Mouse (Mus musculus): ENCODE results near the gene Tet2. TPM values are rescaled to one million over a fixed set of nuclear protein-coding genes. Genes with fewer than 3 reads are reported as not detected.

Tet2 gene
- polyA plus RNA-seq, 1 experiment, result 59.1 TPM

DNA sequence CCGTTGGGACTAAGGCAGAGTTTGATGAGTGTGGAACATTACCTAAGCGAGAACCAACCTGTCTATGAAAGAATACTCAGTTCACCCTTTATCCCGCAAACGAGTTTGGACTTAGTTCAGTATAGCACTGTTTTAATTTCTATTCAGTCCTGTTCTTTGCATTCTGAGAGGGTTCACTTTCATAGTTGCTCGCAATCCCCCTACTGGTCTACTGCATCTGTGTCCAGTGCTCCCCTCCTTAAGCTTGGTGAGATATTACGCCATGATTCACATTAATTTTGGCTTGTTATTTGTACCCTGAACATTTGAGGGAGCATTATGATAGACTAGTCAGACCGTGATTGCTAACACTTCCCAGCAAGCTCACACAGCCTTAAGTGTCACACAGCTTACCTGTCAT lies 76.1 kb downstream of the Tet2 start:
- Histone ChIP-seq H3K4me3 (ENCODE audit: low read depth, low read length) (no peak overlapping the region), H3K4me1 (ENCODE audit: control insufficient read depth, insufficient read depth, low read length) (no peaks in the 10 kb centered on the region), H3K27me3 (ENCODE audit: control insufficient read depth, insufficient read depth, low read length, poor library complexity, severe bottlenecking) (no peaks in the 10 kb centered on the region), H3K36me3 (ENCODE audit: control insufficient read depth, insufficient read depth, low read length, poor library complexity, severe bottlenecking) (peaks cover 79% of the 10 kb centered on the region), H3K9me3 (replicated peaks; ENCODE audit: control insufficient read depth, insufficient read depth, low read length, poor library complexity, severe bottlenecking) (no peaks in the 10 kb centered on the region), H3K9ac (ENCODE audit: low read depth, poor library complexity, severe bottlenecking) (no peak overlapping the region), H3K27ac (ENCODE audit: insufficient read depth, low read length) (no peak overlapping the region)
- no peak for TF ChIP-seq CTCF (IDR thresholded peaks at IDR 0.05; ENCODE audit: low read depth, low read length)

DNA sequence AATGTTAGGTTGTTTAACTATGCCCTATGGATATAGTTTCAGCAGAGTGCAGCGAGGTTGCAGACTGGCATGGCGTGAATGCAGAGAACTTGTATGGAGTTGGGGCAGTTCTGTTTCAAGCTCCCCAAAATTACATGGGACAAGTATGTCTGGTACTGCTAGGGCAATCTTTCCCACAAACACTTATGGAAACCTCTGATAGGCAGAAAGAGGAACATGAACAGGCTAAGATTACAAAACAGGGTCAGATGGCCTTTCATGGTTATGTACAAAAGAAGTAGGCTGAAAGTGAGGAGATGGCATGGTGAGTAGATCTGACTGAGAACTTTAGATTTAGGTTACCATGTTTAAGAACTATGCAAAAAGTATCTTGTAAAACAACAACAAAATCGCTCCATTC lies 81.7 kb downstream of the Tet2 start:
- H3K9me3 ChIP-seq (replicated peaks; ENCODE audit: control insufficient read depth, insufficient read depth, low read length, poor library complexity, severe bottlenecking), result no peaks in the 10 kb centered on the region
- peaks cover 36% of the 10 kb centered on the region for H3K36me3 ChIP-seq (ENCODE audit: control insufficient read depth, insufficient read depth, low read length, poor library complexity, severe bottlenecking)
- no peak overlapping the region for H3K9ac ChIP-seq (ENCODE audit: low read depth, poor library complexity, severe bottlenecking)
- TF ChIP-seq POLR2A (IDR thresholded peaks at IDR 0.05; ENCODE audit: insufficient read depth, low read length), result no peak
- TF ChIP-seq CTCF (IDR thresholded peaks at IDR 0.05; ENCODE audit: low read depth, low read length), result no peak
- TF ChIP-seq EP300 (IDR thresholded peaks at IDR 0.05; ENCODE audit: insufficient read depth, low read depth, low read length), result no peak
- no peaks in the 10 kb centered on the region for H3K27me3 ChIP-seq (ENCODE audit: control insufficient read depth, insufficient read depth, low read length, poor library complexity, severe bottlenecking)
- no peak overlapping the region for H3K4me3 ChIP-seq (ENCODE audit: low read depth, low read length)
- no peak overlapping the region for H3K27ac ChIP-seq (ENCODE audit: insufficient read depth, low read length)
- H3K4me1 ChIP-seq (ENCODE audit: control insufficient read depth, insufficient read depth, low read length), result no peaks in the 10 kb centered on the region

DNA sequence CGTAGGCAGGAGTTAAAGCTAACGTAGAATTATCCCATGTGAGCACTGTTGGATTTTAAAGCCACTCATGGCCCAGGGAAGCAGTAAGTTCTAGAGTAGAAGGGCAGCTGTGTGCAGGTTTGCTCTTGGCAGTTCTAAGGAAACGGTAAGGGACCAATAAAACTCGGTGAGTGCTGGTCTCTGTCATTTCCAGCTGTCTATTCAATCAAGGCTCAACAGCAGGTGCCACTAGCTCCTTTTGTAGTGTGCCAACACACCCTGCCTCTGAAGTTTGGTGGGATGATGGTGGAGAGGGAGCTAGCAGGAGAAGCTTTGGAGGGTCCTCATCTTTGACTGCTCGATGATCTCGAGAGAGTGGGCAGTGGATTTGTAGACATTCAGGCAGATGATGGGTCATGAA lies 82.5 kb downstream of the Tet2 start:
- no peaks in the 10 kb centered on the region for H3K27me3 ChIP-seq (ENCODE audit: control insufficient read depth, insufficient read depth, low read length, poor library complexity, severe bottlenecking)
- H3K9me3 ChIP-seq (replicated peaks; ENCODE audit: control insufficient read depth, insufficient read depth, low read length, poor library complexity, severe bottlenecking), result no peaks in the 10 kb centered on the region
- no peaks in the 10 kb centered on the region for H3K4me1 ChIP-seq (ENCODE audit: control insufficient read depth, insufficient read depth, low read length)
- no peak overlapping the region for H3K4me3 ChIP-seq (ENCODE audit: low read depth, low read length)
- H3K36me3 ChIP-seq (ENCODE audit: control insufficient read depth, insufficient read depth, low read length, poor library complexity, severe bottlenecking), result peaks cover 29% of the 10 kb centered on the region
- H3K27ac ChIP-seq (ENCODE audit: insufficient read depth, low read length), result no peak overlapping the region
- no peak overlapping the region for H3K9ac ChIP-seq (ENCODE audit: low read depth, poor library complexity, severe bottlenecking)
- TF ChIP-seq POLR2A (IDR thresholded peaks at IDR 0.05; ENCODE audit: insufficient read depth, low read length) (no peak), EP300 (IDR thresholded peaks at IDR 0.05; ENCODE audit: insufficient read depth, low read depth, low read length) (no peak), CTCF (IDR thresholded peaks at IDR 0.05; ENCODE audit: low read depth, low read length) (no peak)

DNA sequence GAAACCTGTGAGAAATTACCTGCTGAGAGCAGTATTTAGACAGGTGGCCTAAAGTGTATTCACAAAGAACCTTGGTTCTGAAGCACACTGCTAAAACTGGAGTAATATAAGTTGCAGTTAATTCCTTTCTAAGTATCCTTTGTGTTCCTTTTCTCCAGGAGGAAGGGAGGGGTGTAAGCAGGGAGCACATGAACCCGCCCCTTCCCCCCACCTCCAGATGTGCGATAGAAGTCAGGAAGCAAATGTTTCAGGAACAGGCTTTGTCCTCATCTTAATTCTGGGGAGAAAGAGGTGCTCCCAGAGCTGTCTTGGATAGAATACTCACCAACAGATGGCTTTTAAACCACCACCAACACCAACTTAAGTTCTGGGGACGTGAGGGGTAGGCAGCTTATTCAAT lies 82.9 kb downstream of the Tet2 start:
- TF ChIP-seq EP300 (IDR thresholded peaks at IDR 0.05; ENCODE audit: insufficient read depth, low read depth, low read length) (no peak), CTCF (IDR thresholded peaks at IDR 0.05; ENCODE audit: low read depth, low read length) (no peak), POLR2A (IDR thresholded peaks at IDR 0.05; ENCODE audit: insufficient read depth, low read length) (no peak)
- Histone ChIP-seq H3K9me3 (replicated peaks; ENCODE audit: control insufficient read depth, insufficient read depth, low read length, poor library complexity, severe bottlenecking) (no peaks in the 10 kb centered on the region), H3K27me3 (ENCODE audit: control insufficient read depth, insufficient read depth, low read length, poor library complexity, severe bottlenecking) (no peaks in the 10 kb centered on the region), H3K36me3 (ENCODE audit: control insufficient read depth, insufficient read depth, low read length, poor library complexity, severe bottlenecking) (peaks cover 25% of the 10 kb centered on the region), H3K27ac (ENCODE audit: insufficient read depth, low read length) (no peak overlapping the region), H3K4me1 (ENCODE audit: control insufficient read depth, insufficient read depth, low read length) (no peaks in the 10 kb centered on the region), H3K4me3 (ENCODE audit: low read depth, low read length) (no peak overlapping the region), H3K9ac (ENCODE audit: low read depth, poor library complexity, severe bottlenecking) (no peak overlapping the region)

DNA sequence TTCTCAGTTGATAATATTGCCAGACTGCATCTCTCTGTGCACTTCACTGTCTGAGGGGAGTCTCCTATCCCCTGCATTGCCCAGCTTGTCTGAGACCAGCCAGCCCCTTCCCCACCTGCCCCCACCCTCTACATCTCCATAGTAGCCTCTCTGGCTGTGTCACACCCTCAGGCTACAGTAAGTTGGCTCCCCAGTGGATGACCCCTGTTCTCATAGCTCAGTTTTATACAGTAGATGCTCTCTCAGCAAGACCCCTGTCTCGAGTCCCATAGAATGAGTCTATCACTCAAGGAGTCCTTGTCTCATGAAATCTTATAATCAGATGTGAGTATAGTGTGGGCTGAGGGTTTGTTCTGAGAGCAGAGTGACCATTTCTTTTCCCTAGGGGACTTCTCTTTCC lies 85.8 kb downstream of the Tet2 start:
- no peaks in the 10 kb centered on the region for H3K9me3 ChIP-seq (replicated peaks; ENCODE audit: control insufficient read depth, insufficient read depth, low read length, poor library complexity, severe bottlenecking)
- H3K27me3 ChIP-seq (ENCODE audit: control insufficient read depth, insufficient read depth, low read length, poor library complexity, severe bottlenecking), result no peaks in the 10 kb centered on the region
- no peak overlapping the region for H3K9ac ChIP-seq (ENCODE audit: low read depth, poor library complexity, severe bottlenecking)
- TF ChIP-seq EP300 (IDR thresholded peaks at IDR 0.05; ENCODE audit: insufficient read depth, low read depth, low read length) (no peak), CTCF (IDR thresholded peaks at IDR 0.05; ENCODE audit: low read depth, low read length) (no peak), POLR2A (IDR thresholded peaks at IDR 0.05; ENCODE audit: insufficient read depth, low read length) (no peak)
- no peaks in the 10 kb centered on the region for H3K4me1 ChIP-seq (ENCODE audit: control insufficient read depth, insufficient read depth, low read length)
- no peak overlapping the region for H3K27ac ChIP-seq (ENCODE audit: insufficient read depth, low read length)
- H3K4me3 ChIP-seq (ENCODE audit: low read depth, low read length), result no peak overlapping the region
- H3K36me3 ChIP-seq (ENCODE audit: control insufficient read depth, insufficient read depth, low read length, poor library complexity, severe bottlenecking), result peaks cover 3% of the 10 kb centered on the region; the same call in 1 of the 2 replicates

DNA sequence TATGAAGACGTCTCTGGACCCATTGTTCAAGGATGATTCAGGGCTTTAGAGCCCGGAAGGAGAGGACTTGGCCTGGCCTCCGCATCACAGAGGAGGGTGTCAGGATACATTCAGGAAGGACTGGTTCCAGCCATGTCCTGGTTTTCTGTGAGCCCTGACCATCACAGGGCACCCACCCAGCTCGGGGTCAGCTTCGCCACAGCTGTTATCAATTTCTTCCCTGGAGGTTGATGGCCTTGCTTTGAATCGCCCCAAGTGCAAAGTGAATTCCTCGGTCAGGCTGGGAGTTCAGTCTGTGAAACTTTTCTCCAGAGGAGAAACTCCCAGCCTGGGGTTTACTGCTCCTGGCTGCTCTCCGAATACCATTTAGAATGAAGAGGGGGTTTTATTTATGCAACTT lies 91.0 kb downstream of the Tet2 start:
- no peak overlapping the region for H3K9ac ChIP-seq (ENCODE audit: low read depth, poor library complexity, severe bottlenecking)
- no peaks in the 10 kb centered on the region for H3K4me1 ChIP-seq (ENCODE audit: control insufficient read depth, insufficient read depth, low read length)
- H3K27me3 ChIP-seq (ENCODE audit: control insufficient read depth, insufficient read depth, low read length, poor library complexity, severe bottlenecking), result no peaks in the 10 kb centered on the region
- no peak overlapping the region for H3K4me3 ChIP-seq (ENCODE audit: low read depth, low read length)
- no peak overlapping the region for H3K27ac ChIP-seq (ENCODE audit: insufficient read depth, low read length)
- no peaks in the 10 kb centered on the region for H3K36me3 ChIP-seq (ENCODE audit: control insufficient read depth, insufficient read depth, low read length, poor library complexity, severe bottlenecking)
- TF ChIP-seq POLR2A (IDR thresholded peaks at IDR 0.05; ENCODE audit: insufficient read depth, low read length), result no peak
- TF ChIP-seq EP300 (IDR thresholded peaks at IDR 0.05; ENCODE audit: insufficient read depth, low read depth, low read length), result no peak
- TF ChIP-seq CTCF (IDR thresholded peaks at IDR 0.05; ENCODE audit: low read depth, low read length), result no peak
- H3K9me3 ChIP-seq (replicated peaks; ENCODE audit: control insufficient read depth, insufficient read depth, low read length, poor library complexity, severe bottlenecking), result peaks cover 2% of the 10 kb centered on the region
